Mouse (Mus musculus) lung, postnatal 0 days (tissue): Measurements from ENCODE around the gene Actr6.

Source experiments
- CTCF ChIP-seq: IDR thresholded peaks from 2 replicates; pipeline ENCODE4 v1.5.1; 2016; ENCODE audit warnings: antibody characterized with exemption, mild to moderate bottlenecking
- EP300 ChIP-seq: IDR thresholded peaks from 2 replicates; pipeline ENCODE4 v1.6.1; 2016; ENCODE audit warnings: antibody characterized with exemption, mild to moderate bottlenecking, control low read depth

DNA sequence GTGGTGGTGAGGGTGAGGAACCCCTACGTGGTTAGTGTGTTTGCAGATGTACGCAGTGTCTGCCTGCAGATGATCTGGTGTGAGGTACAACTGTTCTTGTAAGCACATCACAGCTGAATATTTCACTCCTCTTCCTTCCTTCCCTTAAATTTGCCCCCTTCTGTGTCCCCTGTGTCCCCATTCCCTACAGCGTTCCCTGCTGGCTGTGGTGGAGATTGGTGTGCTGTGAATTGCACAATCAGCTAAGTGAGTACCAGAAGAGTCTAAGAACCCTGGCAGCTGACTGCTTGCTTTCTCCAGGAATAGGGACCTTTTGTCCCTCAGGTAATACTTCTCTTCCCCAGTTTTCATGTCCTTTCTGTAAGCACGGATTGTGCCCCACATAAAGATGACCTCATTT, 23.1 kb upstream of the Actr6 start:
- TF ChIP-seq CTCF (peak; percentile 41), EP300 (no peak)
